Mouse (Mus musculus) forebrain, embryonic 10.5 days (tissue): ENCODE measurements around the gene Npcd. TPM values are rescaled to one million over a fixed set of nuclear protein-coding genes. Genes with fewer than 3 reads are reported as not detected.

ENCODE experiments used
- DNase-seq: peaks from one replicate; pipeline ENCODE4 v3.0.0-alpha.2; 2017; ENCODE audit warnings: low spot score; ENCODE audit errors: extremely low spot score
- H3K27ac ChIP-seq: fragments of 300-500 bp; sonication (generic); 2 replicates; pipeline ENCODE4 v1.5.1; 2016; ENCODE audit warnings: mild to moderate bottlenecking
- H3K27me3 ChIP-seq: fragments of 300-500 bp; sonication (generic); 2 replicates; pipeline ENCODE4 v1.6.1; 2016; ENCODE audit warnings: mild to moderate bottlenecking; ENCODE audit not compliant: poor library complexity, severe bottlenecking
- H3K36me3 ChIP-seq: fragments of 300-500 bp; sonication (generic); replicated peaks from 2 replicates; pipeline ENCODE4 v1.6.1; 2016; ENCODE audit warnings: mild to moderate bottlenecking, moderate library complexity
- H3K4me1 ChIP-seq: fragments of 300-500 bp; sonication (generic); 2 replicates; pipeline ENCODE4 v1.6.1; 2016
- H3K4me3 ChIP-seq: fragments of 300-500 bp; sonication (generic); 2 replicates; pipeline ENCODE4 v1.5.1; 2016; ENCODE audit warnings: mild to moderate bottlenecking, moderate library complexity
- H3K9me3 ChIP-seq: fragments of 300-500 bp; sonication (generic); 2 replicates; pipeline ENCODE4 v1.6.1; 2016; ENCODE audit warnings: mild to moderate bottlenecking, moderate library complexity
- WGBS: fragments of 180-500 bp; shearing (Covaris S2); methylation state at CpG from one replicate; pipeline ENCODE4 v1.1.7; 2016; 5-methylcytosine and 5-hydroxymethylcytosine counted together
- polyA plus RNA-seq: library from polyadenylated mRNA; unstranded; fragments of >200 nt; fragmentation: Nextera tagmentation; extraction: Ambion mirVana; gene quantifications from 2 replicates; pipeline ENCODE4 v1.2.1, GENCODE M21; 2016

The Npcd gene
- not detected in 2 replicates for polyA plus RNA-seq

- WGBS, result under 1% methylated on average over 58 of the region's 58 CpGs
- H3K27me3 ChIP-seq, result no peaks in the 10 kb centered on the region
- H3K27ac ChIP-seq, result peak within 1 kb of the TSS; percentile 97
- peak; percentile 96 for DNase-seq
- peak within 1 kb of the TSS; percentile 69 for H3K4me3 ChIP-seq
- H3K4me1 ChIP-seq, result peaks cover 56% of the 10 kb centered on the region
- peaks cover 15% of the 10 kb centered on the region for H3K36me3 ChIP-seq
- no peaks in the 10 kb centered on the region for H3K9me3 ChIP-seq
Measured at GRCm38 (mm10) chr15:79834130-79834880, at the start of gene Npcd, which contains the start of gene Cbx6. Npcd (minus strand) TSS chr15:79834237. Cbx6 (minus strand) TSS chr15:79834688.

- H3K36me3 ChIP-seq, result no peaks in the 10 kb centered on the region
- peak; percentile 91 for DNase-seq
- peaks cover 11% of the 10 kb centered on the region for H3K4me1 ChIP-seq
- peaks cover 12% of the 10 kb centered on the region; the same call in 1 of the 2 replicates for H3K27me3 ChIP-seq
- no peaks in the 10 kb centered on the region for H3K9me3 ChIP-seq
- peak overlapping the region; percentile 91 for H3K27ac ChIP-seq
- under 1% methylated on average over 30 of the region's 30 CpGs for WGBS
- peak overlapping the region; percentile 60 for H3K4me3 ChIP-seq
Measured at GRCm38 (mm10) chr15:79883352-79883822, 49.4 kb upstream of the Npcd start.

- H3K4me1 ChIP-seq, result peaks cover 11% of the 10 kb centered on the region
- peak overlapping the region; percentile 60 for H3K4me3 ChIP-seq
- 33% methylated on average over 19 of the region's 19 CpGs for WGBS
- H3K36me3 ChIP-seq, result no peaks in the 10 kb centered on the region
- H3K9me3 ChIP-seq, result no peaks in the 10 kb centered on the region
- DNase-seq, result no peak
- peak overlapping the region; percentile 91; the same call in 1 of the 2 replicates for H3K27ac ChIP-seq
- H3K27me3 ChIP-seq, result peaks cover 12% of the 10 kb centered on the region; the same call in 1 of the 2 replicates
Measured at GRCm38 (mm10) chr15:79882623-79883267, 48.7 kb upstream of the Npcd start.

- 88% methylated on average over 3 of the region's 3 CpGs for WGBS
- H3K27ac ChIP-seq, result no peak overlapping the region
- H3K36me3 ChIP-seq, result no peaks in the 10 kb centered on the region
- no peak for DNase-seq
- no peak overlapping the region for H3K4me3 ChIP-seq
- peaks cover 12% of the 10 kb centered on the region; the same call in 1 of the 2 replicates for H3K27me3 ChIP-seq
- peaks cover 11% of the 10 kb centered on the region for H3K4me1 ChIP-seq
- no peaks in the 10 kb centered on the region for H3K9me3 ChIP-seq
Measured at GRCm38 (mm10) chr15:79880477-79880876, 46.4 kb upstream of the Npcd start.

- Histone ChIP-seq H3K4me3 (no peak overlapping the region), H3K27me3 (peaks cover 12% of the 10 kb centered on the region; the same call in 1 of the 2 replicates), H3K4me1 (peaks cover 11% of the 10 kb centered on the region), H3K9me3 (no peaks in the 10 kb centered on the region), H3K27ac (no peak overlapping the region), H3K36me3 (no peaks in the 10 kb centered on the region)
- WGBS, result 73% methylated on average over 13 of the region's 13 CpGs
- DNase-seq, result no peak
Measured at GRCm38 (mm10) chr15:79879319-79879718, 45.3 kb upstream of the Npcd start.

- Histone ChIP-seq H3K36me3 (no peaks in the 10 kb centered on the region), H3K27ac (no peak overlapping the region), H3K4me1 (peaks cover 11% of the 10 kb centered on the region), H3K27me3 (peaks cover 12% of the 10 kb centered on the region; the same call in 1 of the 2 replicates), H3K4me3 (no peak overlapping the region), H3K9me3 (no peaks in the 10 kb centered on the region)
- DNase-seq, result no peak
- 79% methylated on average over 6 of the region's 6 CpGs for WGBS
Measured at GRCm38 (mm10) chr15:79878725-79879136, 44.7 kb upstream of the Npcd start.

GRCm38 (mm10) chr15:79875261-79875995 lies 41.4 kb upstream of the Npcd start:
- no peak for DNase-seq
- H3K27me3 ChIP-seq, result no peaks in the 10 kb centered on the region
- H3K9me3 ChIP-seq, result no peaks in the 10 kb centered on the region
- H3K36me3 ChIP-seq, result no peaks in the 10 kb centered on the region
- H3K27ac ChIP-seq, result no peak overlapping the region
- WGBS, result 94% methylated on average over 18 of the region's 18 CpGs
- H3K4me1 ChIP-seq, result no peaks in the 10 kb centered on the region
- H3K4me3 ChIP-seq, result no peak overlapping the region

- H3K9me3 ChIP-seq, result peaks cover 6% of the 10 kb centered on the region
- WGBS, result 78% methylated on average over 2 of the region's 2 CpGs
- H3K4me3 ChIP-seq, result no peak overlapping the region
- DNase-seq, result no peak
- no peak overlapping the region for H3K27ac ChIP-seq
- no peaks in the 10 kb centered on the region for H3K4me1 ChIP-seq
- H3K27me3 ChIP-seq, result no peaks in the 10 kb centered on the region
- no peaks in the 10 kb centered on the region for H3K36me3 ChIP-seq
Measured at GRCm38 (mm10) chr15:79873995-79874394, 40.0 kb upstream of the Npcd start.

GRCm38 (mm10) chr15:79873545-79873944 lies 39.5 kb upstream of the Npcd start:
- DNase-seq, result no peak
- Histone ChIP-seq H3K4me3 (no peak overlapping the region), H3K4me1 (no peaks in the 10 kb centered on the region), H3K36me3 (no peaks in the 10 kb centered on the region), H3K27me3 (no peaks in the 10 kb centered on the region), H3K9me3 (peaks cover 6% of the 10 kb centered on the region), H3K27ac (no peak overlapping the region)
- 93% methylated on average over 8 of the region's 8 CpGs for WGBS

GRCm38 (mm10) chr15:79867260-79868002 lies 33.4 kb upstream of the Npcd start:
- no peak overlapping the region for H3K4me3 ChIP-seq
- peaks cover 6% of the 10 kb centered on the region for H3K9me3 ChIP-seq
- DNase-seq, result no peak
- H3K4me1 ChIP-seq, result no peaks in the 10 kb centered on the region
- no peaks in the 10 kb centered on the region for H3K27me3 ChIP-seq
- H3K27ac ChIP-seq, result no peak overlapping the region
- no peaks in the 10 kb centered on the region for H3K36me3 ChIP-seq
- 88% methylated on average over 3 of the region's 3 CpGs for whole genome bisulfite sequencing

- Histone ChIP-seq H3K4me3 (no peak overlapping the region), H3K4me1 (no peaks in the 10 kb centered on the region), H3K27me3 (no peaks in the 10 kb centered on the region), H3K27ac (no peak overlapping the region), H3K36me3 (no peaks in the 10 kb centered on the region), H3K9me3 (no peaks in the 10 kb centered on the region)
- 91% methylated on average over 9 of the region's 9 CpGs for WGBS
- DNase-seq, result no peak
Measured at GRCm38 (mm10) chr15:79859821-79860220, 25.8 kb upstream of the Npcd start.

GRCm38 (mm10) chr15:79858979-79859378 lies 24.9 kb upstream of the Npcd start:
- Histone ChIP-seq H3K4me3 (no peak overlapping the region), H3K4me1 (no peaks in the 10 kb centered on the region), H3K27ac (no peak overlapping the region), H3K27me3 (no peaks in the 10 kb centered on the region), H3K9me3 (no peaks in the 10 kb centered on the region), H3K36me3 (no peaks in the 10 kb centered on the region)
- WGBS, result 88% methylated on average over 5 of the region's 5 CpGs
- DNase-seq, result no peak
